Mouse (Mus musculus) CH12.LX (cell line): ENCODE results near the gene Mfsd10. TPM values are rescaled to one million over a fixed set of nuclear protein-coding genes. Genes with fewer than 3 reads are reported as not detected.

ENCODE experiments used
- DNase-seq: peaks from one replicate; pipeline ENCODE4 v3.0.0-alpha.2; 2013; ENCODE audit errors: extremely low read depth
- H3K27ac ChIP-seq: 2 replicates; pipeline ENCODE4 v1.5.1; 2012; ENCODE audit warnings: low read depth, mild to moderate bottlenecking, control low read depth, moderate library complexity; ENCODE audit not compliant: insufficient read depth
- H3K27me3 ChIP-seq: replicated peaks from 2 replicates; pipeline ENCODE3; 2012; ENCODE audit warnings: inconsistent platforms
- H3K36me3 ChIP-seq, 2 experiments: replicated peaks in 1 of 2; 2 replicates each; pipeline versions ENCODE3 to v1.6.1; 2012; ENCODE audit warnings: inconsistent platforms in 1 of 2, low read length in 1 of 2, mild to moderate bottlenecking in 1 of 2, mixed read lengths in 1 of 2, moderate library complexity in 1 of 2; ENCODE audit not compliant: control insufficient read depth in 1 of 2, insufficient read depth in 1 of 2
- H3K4me1 ChIP-seq, 2 experiments: 2 replicates each; pipeline ENCODE4 v1.6.1; 2012; ENCODE audit warnings: inconsistent platforms in 1 of 2, moderate library complexity in 1 of 2; ENCODE audit not compliant: insufficient read depth in 2 of 2, control insufficient read depth in 1 of 2
- H3K4me2 ChIP-seq: 2 replicates; pipeline ENCODE4 v1.6.1; 2012; ENCODE audit warnings: low read depth, mild to moderate bottlenecking, control low read depth; ENCODE audit not compliant: poor library complexity, insufficient read depth, severe bottlenecking
- H3K4me3 ChIP-seq, 3 experiments: fragments of 150-350 bp in 1 of 3; sonication (generic) in 1 of 3; replicated peaks in 1 of 3; 2 replicates each; pipeline versions ENCODE3 to v1.5.1; 2011 to 2012; ENCODE audit warnings: low read depth in 2 of 3, low read length in 2 of 3, mild to moderate bottlenecking in 2 of 3, moderate library complexity in 2 of 3, control low read depth in 1 of 3, improper control_type of control experiment in 1 of 3, inconsistent platforms in 1 of 3, mixed read lengths in 1 of 3; ENCODE audit not compliant: poor library complexity in 1 of 3
- H3K79me2 ChIP-seq: replicated peaks from 2 replicates; pipeline ENCODE4 v1.6.1; 2012; ENCODE audit warnings: mild to moderate bottlenecking, moderate library complexity; ENCODE audit not compliant: control insufficient read depth, poor library complexity, insufficient read depth, severe bottlenecking; ENCODE audit errors: extremely low read depth
- H3K9ac ChIP-seq: 2 replicates; pipeline ENCODE4 v1.6.1; 2012; ENCODE audit warnings: low read depth, mild to moderate bottlenecking, control low read depth, moderate library complexity; ENCODE audit not compliant: insufficient read depth
- H3K9me3 ChIP-seq: replicated peaks from 2 replicates; pipeline ENCODE3; 2012; ENCODE audit warnings: low read length, inconsistent platforms, mixed read lengths
- BHLHE40 ChIP-seq: IDR thresholded peaks from 2 replicates; pipeline ENCODE4 v1.6.1; 2011; ENCODE audit warnings: mild to moderate bottlenecking, low read depth, low read length, improper control_type of control experiment
- CHD1 ChIP-seq: IDR thresholded peaks from 2 replicates; pipeline ENCODE4 v1.6.1; 2012; ENCODE audit warnings: low read depth, low read length, improper control_type of control experiment, inconsistent platforms
- E2F4 ChIP-seq: IDR thresholded peaks from 2 replicates; pipeline ENCODE4 v1.6.1; 2011; ENCODE audit warnings: low read depth, low read length, improper control_type of control experiment; ENCODE audit not compliant: insufficient replicate concordance
- EP300 ChIP-seq: IDR thresholded peaks from 2 replicates; pipeline ENCODE4 v1.6.1; 2011; ENCODE audit warnings: low read length, improper control_type of control experiment
- ETS1 ChIP-seq: conservative IDR thresholded peaks from 2 replicates; pipeline ENCODE4 v1.6.1; 2012; ENCODE audit warnings: low read depth, mild to moderate bottlenecking, inconsistent platforms, low read length, improper control_type of control experiment, moderate library complexity
- HCFC1 ChIP-seq: IDR thresholded peaks from 2 replicates; pipeline ENCODE4 v1.6.1; 2012; ENCODE audit warnings: low read depth, mild to moderate bottlenecking, inconsistent platforms, low read length, improper control_type of control experiment
- IRF4 ChIP-seq: IDR thresholded peaks from 2 replicates; pipeline ENCODE4 v1.6.1; 2014; ENCODE audit warnings: low read depth, mild to moderate bottlenecking, inconsistent platforms, low read length, improper control_type of control experiment
- JUN ChIP-seq: IDR thresholded peaks from 2 replicates; pipeline ENCODE4 v1.6.1; 2011; ENCODE audit warnings: low read depth, mild to moderate bottlenecking, low read length, improper control_type of control experiment, moderate library complexity; ENCODE audit not compliant: insufficient read depth
- JUND ChIP-seq: conservative IDR thresholded peaks from 2 replicates; pipeline ENCODE4 v1.6.1; 2011; ENCODE audit warnings: low read depth, low read length, improper control_type of control experiment
- KAT2A ChIP-seq: IDR thresholded peaks from 2 replicates; pipeline ENCODE4 v1.6.1; 2012; ENCODE audit warnings: low read length, improper control_type of control experiment, inconsistent platforms; ENCODE audit not compliant: insufficient replicate concordance
- MAFK ChIP-seq: IDR thresholded peaks from 2 replicates; pipeline ENCODE4 v1.6.1; 2011; ENCODE audit warnings: low read length, improper control_type of control experiment; ENCODE audit not compliant: insufficient replicate concordance
- MAZ ChIP-seq: IDR thresholded peaks from 2 replicates; pipeline ENCODE4 v1.6.1; 2012; ENCODE audit warnings: low read depth, mild to moderate bottlenecking, inconsistent platforms, low read length, improper control_type of control experiment, moderate library complexity
- NRF1 ChIP-seq: IDR thresholded peaks from 2 replicates; pipeline ENCODE4 v1.6.1; 2014; ENCODE audit warnings: low read depth, mild to moderate bottlenecking, inconsistent platforms, low read length, improper control_type of control experiment, moderate library complexity
- POLR2AphosphoS2 ChIP-seq: IDR thresholded peaks from 2 replicates; pipeline ENCODE4 v1.6.1; 2011; ENCODE audit warnings: low read depth, low read length, improper control_type of control experiment
- RAD21 ChIP-seq: IDR thresholded peaks from 2 replicates; pipeline ENCODE4 v1.6.1; 2011; ENCODE audit warnings: low read depth, mild to moderate bottlenecking, low read length, improper control_type of control experiment, moderate library complexity
- RCOR1 ChIP-seq: conservative IDR thresholded peaks from 2 replicates; pipeline ENCODE4 v1.6.1; 2012; ENCODE audit warnings: low read depth, mild to moderate bottlenecking, inconsistent platforms, low read length, improper control_type of control experiment
- TBP ChIP-seq: conservative IDR thresholded peaks from 2 replicates; pipeline ENCODE4 v1.6.1; 2011; ENCODE audit warnings: low read depth, low read length, improper control_type of control experiment
- TCF12 ChIP-seq: IDR thresholded peaks from 2 replicates; pipeline ENCODE4 v1.6.1; 2014; ENCODE audit warnings: low read depth, mild to moderate bottlenecking, inconsistent platforms, low read length, improper control_type of control experiment
- UBTF ChIP-seq: IDR thresholded peaks from 2 replicates; pipeline ENCODE4 v1.6.1; 2012; ENCODE audit warnings: low read depth, mild to moderate bottlenecking, inconsistent platforms, low read length, improper control_type of control experiment, moderate library complexity
- USF1 ChIP-seq: IDR thresholded peaks from 2 replicates; pipeline ENCODE4 v1.6.1; 2014; ENCODE audit warnings: low read depth, mild to moderate bottlenecking, inconsistent platforms, low read length, improper control_type of control experiment
- USF2 ChIP-seq: conservative IDR thresholded peaks from 2 replicates; pipeline ENCODE4 v1.6.1; 2011; ENCODE audit warnings: low read depth, low read length, improper control_type of control experiment
- ZC3H11A ChIP-seq: IDR thresholded peaks from 2 replicates; pipeline ENCODE4 v1.6.1; 2012; ENCODE audit warnings: low read depth, mild to moderate bottlenecking, inconsistent platforms, low read length, improper control_type of control experiment
- ZKSCAN1 ChIP-seq: IDR thresholded peaks from 2 replicates; pipeline ENCODE4 v1.6.1; 2012; ENCODE audit warnings: low read depth, inconsistent platforms, low read length, improper control_type of control experiment, borderline replicate concordance
- ZMIZ1 ChIP-seq: IDR thresholded peaks from 2 replicates; pipeline ENCODE4 v1.6.1; 2012; ENCODE audit warnings: low read depth, mild to moderate bottlenecking, inconsistent platforms, low read length, improper control_type of control experiment
- ZNF384 ChIP-seq: IDR thresholded peaks from 2 replicates; pipeline ENCODE4 v1.6.1; 2012; ENCODE audit warnings: low read depth, low read length, improper control_type of control experiment, inconsistent platforms
- dilution Hi-C: fragments of 300-500 bp; cut with MboI; formaldehyde crosslinking; loops from 2 replicates; pipeline ENCODE4 v1.14.3; 2020; ENCODE audit warnings: low sequenced_read_pairs; ENCODE audit not compliant: extremely low pct_unique_long_range_greater_than_20kb, extremely low pct_ligation_motif_present
- in situ Hi-C: fragments of 300-500 bp; cut with MboI; formaldehyde crosslinking; loops from 3 replicates; pipeline ENCODE4 v1.14.3; 2019; ENCODE audit warnings: low sequenced_read_pairs, low pct_ligation_motif_present, low pct_unique_long_range_greater_than_20kb, mixed read lengths
- polyA plus RNA-seq: library from polyadenylated mRNA; unstranded; fragments of >175 nt; gene quantifications from 2 replicates; pipeline ENCODE4 v1.2.1, GENCODE M21; 2012; ENCODE audit warnings: low read depth; ENCODE audit not compliant: insufficient read length
- total RNA-seq, 2 experiments: library from RNA; depleted of rRNA; stranded (reverse); fragments of 300-350 nt in 1 of 2; fragments of >200 nt in 1 of 2; gene quantifications; 2 replicates each; pipeline ENCODE4 v1.2.3; 2012 to 2014

The Mfsd10 gene
- total and polyA plus RNA-seq, 3 experiments = 42.1 to 92.6 (median 67.5) TPM

DNA sequence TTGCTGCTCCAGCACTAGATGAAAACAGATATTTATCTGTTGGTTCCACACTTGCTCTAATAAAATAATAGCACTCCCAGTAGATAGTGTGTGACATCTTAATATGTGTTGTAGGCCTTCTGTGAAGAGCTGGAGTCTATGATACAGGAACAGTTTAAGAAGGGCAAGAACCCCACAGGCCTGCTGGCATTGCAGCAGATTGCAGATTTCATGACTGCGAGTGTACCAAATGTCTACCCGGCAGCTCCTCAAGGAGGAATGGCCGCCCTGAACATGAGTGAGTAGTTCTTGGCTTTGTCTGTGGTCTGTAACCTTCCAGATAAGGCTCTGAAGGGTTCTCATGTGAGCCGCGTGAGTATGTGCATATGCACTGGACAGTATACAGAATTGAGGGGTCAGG lies 32.4 kb downstream of the Mfsd10 start:
- H3K9ac ChIP-seq = no peak overlapping the region
- no peaks in the 10 kb centered on the region for H3K4me1 ChIP-seq
- no peak overlapping the region for H3K4me3 ChIP-seq
- in situ Hi-C loops = no loop called here
- no peaks in the 10 kb centered on the region for H3K9me3 ChIP-seq
- dilution Hi-C loops = no loop called here
- no peaks in the 10 kb centered on the region for H3K79me2 ChIP-seq
- H3K27me3 ChIP-seq = no peaks in the 10 kb centered on the region
- DNase-seq = no peak
- H3K27ac ChIP-seq = no peak overlapping the region
- no peak overlapping the region for H3K4me2 ChIP-seq
- H3K36me3 ChIP-seq = peaks cover 24 to 56% of the 10 kb centered on the region in 2 experiments
- no peak for TF ChIP-seq ZMIZ1
- TF ChIP-seq EP300 = no peak
- no peak for TF ChIP-seq MAZ
- no peak for TF ChIP-seq HCFC1
- TF ChIP-seq E2F4 = no peak
- TF ChIP-seq ETS1 = no peak
- TF ChIP-seq ZC3H11A = no peak
- no peak for TF ChIP-seq USF2
- TF ChIP-seq MAFK = no peak
- no peak for TF ChIP-seq JUN
- TF ChIP-seq NRF1 = no peak
- TF ChIP-seq USF1 = no peak
- TF ChIP-seq TBP = no peak
- TF ChIP-seq RAD21 = no peak
- TF ChIP-seq ZNF384 = no peak
- TF ChIP-seq POLR2AphosphoS2 = no peak
- TF ChIP-seq JUND = no peak
- TF ChIP-seq TCF12 = no peak
- TF ChIP-seq UBTF = no peak

DNA sequence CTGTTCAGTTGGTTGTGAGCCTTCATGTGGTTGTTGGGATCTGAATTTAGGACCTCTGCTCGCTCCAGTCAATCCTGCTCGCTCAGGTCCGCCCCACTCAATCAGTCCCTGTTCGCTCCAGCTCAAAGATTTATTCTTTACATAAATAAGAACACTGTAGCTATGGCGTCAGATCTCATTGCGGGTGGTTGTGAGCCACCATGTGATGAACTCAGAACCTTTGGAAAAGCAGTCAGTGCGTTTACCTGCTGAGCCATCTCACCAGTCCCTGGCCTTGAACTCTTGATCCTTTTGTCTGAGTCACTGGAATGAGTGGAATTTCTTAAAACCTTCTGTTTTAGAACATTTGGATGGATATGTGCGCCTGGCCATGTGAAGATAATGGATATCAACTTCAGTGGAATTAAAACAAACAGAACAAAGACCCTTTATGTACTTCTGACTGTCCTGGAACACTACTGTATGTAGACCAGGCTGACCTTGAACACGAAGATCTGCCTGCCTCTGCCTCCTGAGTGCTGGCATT lies 43.7 kb downstream of the Mfsd10 start:
- H3K27ac ChIP-seq = no peak overlapping the region
- H3K27me3 ChIP-seq = no peaks in the 10 kb centered on the region
- in situ Hi-C loops (no loop called here), dilution Hi-C loops (no loop called here)
- H3K9me3 ChIP-seq = no peaks in the 10 kb centered on the region
- H3K79me2 ChIP-seq = no peaks in the 10 kb centered on the region
- no peak overlapping the region for H3K9ac ChIP-seq
- no peak for DNase-seq
- no peak overlapping the region for H3K4me3 ChIP-seq
- H3K36me3 ChIP-seq = peaks cover 0 to 11% of the 10 kb centered on the region in 2 experiments
- no peaks in the 10 kb centered on the region for H3K4me1 ChIP-seq
- no peak overlapping the region for H3K4me2 ChIP-seq
- TF ChIP-seq CHD1 (no peak), POLR2AphosphoS2 (no peak), E2F4 (no peak), ZKSCAN1 (no peak), TBP (no peak), ZMIZ1 (no peak), IRF4 (no peak), RCOR1 (no peak), BHLHE40 (no peak), KAT2A (no peak)
- TF ChIP-seq, all 38 proteins: peak for 0
